Mouse (Mus musculus): ENCODE measurements around the gene Ppp2r2d.

- TF ChIP-seq HCFC1 (IDR thresholded peaks at IDR 0.05; ENCODE audit: borderline replicate concordance, insufficient read depth, low read length) (no peak), MAFK (IDR thresholded peaks at IDR 0.05; ENCODE audit: insufficient read depth, low read depth, low read length) (no peak)
Observed at GRCm38 (mm10) chr7:138898122-138898521, 52.2 kb downstream of the Ppp2r2d start.

Data from ES-E14 (cell line).